Mouse (Mus musculus): ENCODE measurements at regions not wholly inside any gene's neighbourhood (a gene's known extent, or its start where the extent isn't known, plus 50 kb on each side); places are given as distances from the start of the nearest gene placed in this dataset.
A peak's percentile ranks its signal among the peaks of the same experiment; 100 is the strongest.

- no peak for DNase-seq
Measured at GRCm38 (mm10) chr2:8115891-8116290, 606.5 kb upstream of the Celf2 start.

GRCm38 (mm10) chr2:8112361-8113073 lies 603.2 kb upstream of the Celf2 start:
- no peak for DNase-seq

- DNase-seq, result no peak
Measured at GRCm38 (mm10) chr2:8094157-8094556, 584.8 kb upstream of the Celf2 start.

- DNase-seq, result no peak
Measured at GRCm38 (mm10) chr2:8067901-8068300, 558.5 kb upstream of the Celf2 start.

GRCm38 (mm10) chr2:8061687-8062086 lies 552.3 kb upstream of the Celf2 start:
- DNase-seq, result no peak

- DNase-seq, result no peak
Measured at GRCm38 (mm10) chr2:8029212-8029611, 519.8 kb upstream of the Celf2 start.

GRCm38 (mm10) chr2:8027571-8027970 lies 518.2 kb upstream of the Celf2 start:
- DNase-seq, result no peak

- DNase-seq, result no peak
Measured at GRCm38 (mm10) chr2:8026648-8027047, 517.3 kb upstream of the Celf2 start.

- no peak for DNase-seq
Measured at GRCm38 (mm10) chr2:8022651-8023050, 513.3 kb upstream of the Celf2 start.

GRCm38 (mm10) chr2:8022043-8022442 lies 512.7 kb upstream of the Celf2 start:
- no peak for DNase-seq

GRCm38 (mm10) chr2:8012826-8013225 lies 503.5 kb upstream of the Celf2 start:
- no peak for DNase-seq

- no peak for DNase-seq
Measured at GRCm38 (mm10) chr2:7999444-7999843, 490.1 kb upstream of the Celf2 start.

GRCm38 (mm10) chr2:7974471-7974870 lies 465.1 kb upstream of the Celf2 start:
- DNase-seq, result no peak

- no peak for DNase-seq
Measured at GRCm38 (mm10) chr2:7963456-7963855, 454.1 kb upstream of the Celf2 start.

- no peak for DNase-seq
Measured at GRCm38 (mm10) chr2:7954210-7954609, 444.8 kb upstream of the Celf2 start.

GRCm38 (mm10) chr2:7952846-7953245 lies 443.5 kb upstream of the Celf2 start:
- DNase-seq, result no peak

GRCm38 (mm10) chr2:7944946-7945345 lies 435.6 kb upstream of the Celf2 start:
- DNase-seq, result peak; percentile 15

- no peak for DNase-seq
Measured at GRCm38 (mm10) chr2:7933617-7934016, 424.3 kb upstream of the Celf2 start.

- no peak for DNase-seq
Measured at GRCm38 (mm10) chr2:7906271-7906670, 396.9 kb upstream of the Celf2 start.

GRCm38 (mm10) chr2:7893787-7894186 lies 384.4 kb upstream of the Celf2 start:
- no peak for DNase-seq

All from heart, postnatal 4 days (tissue).